Mouse (Mus musculus) midbrain, embryonic 15.5 days (tissue): ENCODE measurements around the gene Tarm1. TPM values are rescaled to one million over a fixed set of nuclear protein-coding genes. Genes with fewer than 3 reads are reported as not detected.

Experiments
- ATAC-seq: fragments of 200-750 bp; cut with Nextera tagmentation; replicated peaks from 2 replicates; pipeline ENCODE4 v1.8.0; 2017; ENCODE audit warnings: moderate TSS enrichment
- H3K27ac ChIP-seq: fragments of 300-500 bp; sonication (generic); 2 replicates; pipeline ENCODE4 v1.5.1; 2015; ENCODE audit warnings: mild to moderate bottlenecking, inconsistent platforms
- H3K27me3 ChIP-seq: fragments of 300-500 bp; sonication (generic); replicated peaks from 2 replicates; pipeline ENCODE4 v1.6.1; 2015; ENCODE audit warnings: inconsistent platforms
- H3K36me3 ChIP-seq: fragments of 300-500 bp; sonication (generic); replicated peaks from 2 replicates; pipeline ENCODE4 v1.6.1; 2015; ENCODE audit warnings: inconsistent platforms
- H3K4me1 ChIP-seq: fragments of 300-500 bp; sonication (generic); 2 replicates; pipeline ENCODE4 v1.6.1; 2015; ENCODE audit warnings: inconsistent platforms
- H3K4me2 ChIP-seq: fragments of 300-500 bp; sonication (generic); 2 replicates; pipeline ENCODE4 v1.6.1; 2015; ENCODE audit warnings: inconsistent platforms, mild to moderate bottlenecking, moderate library complexity
- H3K4me3 ChIP-seq: fragments of 300-500 bp; sonication (generic); 2 replicates; pipeline ENCODE4 v1.5.1; 2015; ENCODE audit warnings: mild to moderate bottlenecking, inconsistent platforms
- H3K9ac ChIP-seq: fragments of 300-500 bp; sonication (generic); 2 replicates; pipeline ENCODE4 v1.6.1; 2015; ENCODE audit warnings: mild to moderate bottlenecking, inconsistent platforms
- H3K9me3 ChIP-seq: fragments of 300-500 bp; sonication (generic); 2 replicates; pipeline ENCODE4 v1.6.1; 2016; ENCODE audit warnings: inconsistent platforms
- WGBS: fragments of 180-500 bp; shearing (Covaris S2); methylation state at CpG from one replicate; pipeline ENCODE4 v1.1.7; 2015; ENCODE audit warnings: mixed read lengths; 5-methylcytosine and 5-hydroxymethylcytosine counted together
- polyA plus RNA-seq: library from polyadenylated mRNA; unstranded; fragments of >200 nt; fragmentation: Nextera tagmentation; extraction: Ambion mirVana; gene quantifications from 2 replicates; pipeline ENCODE4 v1.2.1, GENCODE M21; 2015

The Tarm1 gene
- polyA plus RNA-seq, 1 experiment from 2014 or later, result not detected

DNA sequence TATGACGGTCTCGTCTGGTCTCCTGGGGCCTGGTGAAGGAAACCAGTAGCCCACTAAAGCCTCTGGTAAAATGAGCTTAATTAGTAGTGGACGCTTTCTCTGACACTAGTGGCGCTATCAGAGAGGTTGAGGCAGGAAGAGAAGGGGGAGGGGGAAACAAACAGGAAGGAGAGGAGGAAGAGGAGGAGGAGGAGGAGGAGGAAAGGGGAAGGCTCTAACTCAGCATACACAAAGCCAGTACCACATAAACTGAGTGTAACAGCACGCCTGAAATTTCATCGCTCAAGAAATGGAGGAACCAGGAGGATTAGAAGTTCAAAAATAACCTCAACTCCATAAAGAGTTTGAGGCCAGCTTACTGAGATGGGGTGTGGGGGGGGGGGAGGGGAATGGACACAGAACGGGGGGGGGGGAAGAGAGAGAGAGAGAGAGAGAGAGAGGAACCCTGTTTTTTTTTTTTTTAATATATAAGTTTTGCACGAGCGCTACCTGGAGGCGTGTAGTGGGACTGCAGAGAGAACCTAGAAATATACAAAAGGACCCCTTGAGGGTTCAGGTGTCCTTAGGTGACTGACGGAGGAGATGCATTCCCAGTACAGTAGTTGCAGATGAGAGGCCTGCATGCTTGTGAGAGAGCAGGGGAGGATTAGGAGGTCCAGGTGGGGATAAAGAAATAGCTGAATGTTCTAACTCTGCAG lies 48.8 kb downstream of the Tarm1 start:
- no peak for ATAC-seq
- Histone ChIP-seq H3K9me3 (no peaks in the 10 kb centered on the region), H3K4me3 (no peak overlapping the region), H3K27me3 (no peaks in the 10 kb centered on the region), H3K4me1 (no peaks in the 10 kb centered on the region), H3K36me3 (no peaks in the 10 kb centered on the region), H3K27ac (no peak overlapping the region), H3K9ac (no peak overlapping the region), H3K4me2 (no peak overlapping the region)
- WGBS, result 53% methylated on average over 11 of the region's 11 CpGs

DNA sequence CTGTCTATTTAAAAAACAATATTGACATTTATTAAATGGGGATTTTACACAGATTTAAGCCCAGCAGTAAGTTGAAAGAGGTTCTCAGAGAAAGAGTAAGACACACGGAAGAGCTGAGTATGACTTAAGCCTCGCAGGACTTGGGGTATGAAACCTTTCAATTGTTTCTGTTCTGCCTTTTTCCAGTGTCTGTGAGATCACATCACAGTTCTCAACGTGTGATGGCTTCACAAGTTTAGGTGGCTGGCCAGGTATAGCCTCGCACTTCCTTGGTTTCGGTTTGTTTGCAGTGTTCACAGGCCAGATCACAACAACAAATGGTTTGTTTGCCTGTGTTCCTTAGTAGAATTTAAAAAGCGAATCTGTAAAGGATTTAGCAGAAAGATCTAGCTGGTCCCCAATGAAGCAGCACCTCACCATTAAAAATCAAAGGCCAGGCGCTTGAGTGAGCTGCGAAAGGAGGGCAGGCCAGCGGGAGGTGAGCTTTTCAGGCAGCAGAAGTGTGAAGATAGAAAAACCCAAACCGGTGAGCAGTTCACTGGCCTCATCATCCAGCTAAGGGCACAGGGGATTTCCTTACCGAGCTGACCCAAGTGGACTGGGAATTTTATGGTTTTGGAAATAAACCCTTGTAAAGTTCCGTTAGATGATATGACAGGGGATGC lies 49.5 kb downstream of the Tarm1 start:
- Histone ChIP-seq H3K4me2 (no peak overlapping the region), H3K9me3 (no peaks in the 10 kb centered on the region), H3K36me3 (no peaks in the 10 kb centered on the region), H3K4me1 (no peaks in the 10 kb centered on the region), H3K27ac (no peak overlapping the region), H3K27me3 (no peaks in the 10 kb centered on the region), H3K9ac (no peak overlapping the region), H3K4me3 (no peak overlapping the region)
- 58% methylated on average over 12 of the region's 12 CpGs for WGBS
- ATAC-seq, result no peak

DNA sequence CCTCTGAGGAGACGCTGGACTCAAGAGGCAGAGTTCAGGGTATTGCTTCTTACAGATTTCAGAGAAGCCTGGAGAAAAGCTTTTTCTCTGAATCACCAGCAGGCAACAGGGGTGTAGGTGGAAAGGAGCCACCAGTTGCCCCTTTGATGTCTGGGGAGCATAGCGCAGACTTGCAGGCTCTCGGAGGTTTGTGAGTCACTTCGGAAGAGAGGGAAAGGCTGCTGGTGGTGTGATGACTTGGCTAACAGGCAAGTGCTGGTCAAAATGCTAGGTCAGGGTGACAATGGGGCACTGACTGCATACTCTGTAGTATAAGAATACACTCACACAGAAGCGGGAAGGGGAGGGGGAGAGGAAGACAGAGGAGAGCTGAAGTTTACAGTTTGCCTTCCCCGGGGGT lies 51.3 kb downstream of the Tarm1 start:
- 52% methylated on average over 6 of the region's 6 CpGs for WGBS
- H3K4me2 ChIP-seq, result no peak overlapping the region
- no peak overlapping the region for H3K4me3 ChIP-seq
- H3K9ac ChIP-seq, result no peak overlapping the region
- no peaks in the 10 kb centered on the region for H3K4me1 ChIP-seq
- no peaks in the 10 kb centered on the region for H3K9me3 ChIP-seq
- ATAC-seq, result no peak
- no peaks in the 10 kb centered on the region for H3K36me3 ChIP-seq
- no peaks in the 10 kb centered on the region for H3K27me3 ChIP-seq
- H3K27ac ChIP-seq, result no peak overlapping the region

DNA sequence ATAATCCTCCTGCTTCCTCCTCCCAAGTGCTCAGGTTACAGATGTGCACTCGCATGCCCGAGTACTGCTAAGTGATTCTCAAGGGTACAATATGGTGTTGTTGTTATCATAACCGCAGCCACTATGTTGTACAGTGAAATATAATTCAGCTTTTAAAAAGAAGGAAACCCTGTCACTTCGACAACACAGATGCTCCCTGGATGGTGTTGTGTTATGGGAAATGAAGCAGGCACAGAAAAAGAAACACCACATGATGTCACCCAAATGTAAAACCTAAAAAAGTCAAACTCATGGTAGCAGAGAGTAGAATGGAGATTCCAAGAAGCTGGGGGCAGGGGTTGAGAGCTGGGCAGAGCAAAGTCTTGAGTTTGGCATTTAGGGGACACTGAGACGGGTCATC lies 51.8 kb downstream of the Tarm1 start:
- no peak overlapping the region for H3K9ac ChIP-seq
- 73% methylated on average over 5 of the region's 5 CpGs for WGBS
- no peak overlapping the region for H3K4me2 ChIP-seq
- H3K27ac ChIP-seq, result no peak overlapping the region
- no peak overlapping the region for H3K4me3 ChIP-seq
- no peaks in the 10 kb centered on the region for H3K9me3 ChIP-seq
- H3K27me3 ChIP-seq, result no peaks in the 10 kb centered on the region
- H3K36me3 ChIP-seq, result no peaks in the 10 kb centered on the region
- ATAC-seq, result no peak
- no peaks in the 10 kb centered on the region for H3K4me1 ChIP-seq

DNA sequence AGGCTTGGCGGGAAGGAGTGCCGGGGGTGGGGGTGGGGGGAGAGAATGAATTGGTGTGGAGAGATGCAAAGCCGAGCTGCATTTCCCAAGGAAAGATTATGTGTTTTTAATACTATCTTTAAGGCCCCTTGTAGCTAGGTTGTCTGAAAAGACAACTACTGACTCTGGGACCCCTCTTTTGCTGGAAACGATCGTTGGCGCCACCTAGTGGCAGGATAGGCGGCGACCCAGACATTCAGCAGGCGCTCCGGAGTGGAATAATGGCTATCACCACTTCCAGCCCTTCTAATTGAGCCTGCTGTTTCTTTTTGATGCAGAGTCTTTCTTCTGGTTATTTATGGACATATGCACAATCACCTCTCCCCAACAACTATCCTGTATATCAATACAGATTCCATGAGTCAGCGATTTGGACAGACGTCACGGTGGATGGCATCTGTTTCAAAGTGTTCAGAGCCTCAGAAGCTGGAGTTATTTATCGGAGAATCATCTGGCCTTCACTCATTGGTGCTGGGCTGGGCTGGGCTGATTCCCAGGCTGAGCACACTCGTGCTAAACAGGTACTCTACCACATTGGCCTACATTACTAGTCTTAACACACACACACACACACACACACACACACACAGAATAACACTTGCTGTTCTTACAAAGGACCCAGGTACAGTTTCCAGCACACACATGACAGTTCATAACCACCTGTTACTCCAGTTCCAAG lies 53.5 kb downstream of the Tarm1 start:
- no peak overlapping the region for H3K4me3 ChIP-seq
- H3K4me1 ChIP-seq, result no peaks in the 10 kb centered on the region
- H3K27ac ChIP-seq, result no peak overlapping the region
- no peaks in the 10 kb centered on the region for H3K27me3 ChIP-seq
- no peak overlapping the region for H3K4me2 ChIP-seq
- WGBS, result 22% methylated on average over 15 of the region's 15 CpGs
- H3K9me3 ChIP-seq, result no peaks in the 10 kb centered on the region
- peak; percentile 90 for ATAC-seq
- H3K9ac ChIP-seq, result no peak overlapping the region
- H3K36me3 ChIP-seq, result no peaks in the 10 kb centered on the region

DNA sequence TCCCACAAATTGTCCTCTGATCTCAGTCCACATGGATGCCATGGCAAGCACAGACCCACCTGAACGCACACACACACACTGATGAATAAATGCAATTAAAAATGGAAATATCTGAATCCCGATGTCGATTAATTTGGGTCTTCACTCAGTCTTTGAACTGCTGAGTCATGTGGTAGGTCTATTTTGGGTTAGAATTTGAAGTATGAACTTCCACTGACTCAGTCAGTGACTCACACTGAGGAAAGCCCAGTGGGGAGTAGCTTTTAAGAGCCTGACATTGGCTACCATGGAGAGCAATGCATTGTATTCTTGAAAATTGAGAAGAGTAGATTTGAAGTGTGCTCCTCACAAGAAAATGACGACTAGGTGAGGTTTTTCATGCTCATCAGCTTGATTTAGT lies 55.4 kb downstream of the Tarm1 start:
- H3K4me1 ChIP-seq, result no peaks in the 10 kb centered on the region
- H3K9me3 ChIP-seq, result no peaks in the 10 kb centered on the region
- H3K27ac ChIP-seq, result no peak overlapping the region
- H3K4me3 ChIP-seq, result no peak overlapping the region
- 75% methylated on average over 4 of the region's 4 CpGs for WGBS
- H3K36me3 ChIP-seq, result no peaks in the 10 kb centered on the region
- no peaks in the 10 kb centered on the region for H3K27me3 ChIP-seq
- no peak for ATAC-seq
- no peak overlapping the region for H3K9ac ChIP-seq
- H3K4me2 ChIP-seq, result no peak overlapping the region

DNA sequence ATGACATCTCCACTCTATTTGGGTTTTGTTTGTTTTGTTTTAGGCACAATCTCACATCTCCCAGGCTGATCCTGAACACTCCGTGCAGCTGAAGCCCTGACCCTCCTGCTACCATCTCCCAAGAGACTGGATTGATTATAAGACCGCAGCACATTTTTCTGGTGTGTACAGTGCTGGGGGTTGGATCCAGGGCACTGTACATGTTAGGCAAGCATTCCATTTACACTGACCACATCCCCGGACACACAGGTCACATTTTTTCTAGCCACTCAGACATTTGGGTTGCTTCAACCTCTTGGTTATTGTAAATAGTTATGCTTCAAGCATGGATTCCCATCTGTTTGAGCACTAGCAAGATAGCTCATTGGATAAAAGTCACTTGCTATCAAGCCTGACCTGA lies 55.8 kb downstream of the Tarm1 start:
- Histone ChIP-seq H3K27me3 (no peaks in the 10 kb centered on the region), H3K36me3 (no peaks in the 10 kb centered on the region), H3K4me1 (no peaks in the 10 kb centered on the region), H3K4me2 (no peak overlapping the region), H3K9me3 (no peaks in the 10 kb centered on the region), H3K27ac (no peak overlapping the region), H3K4me3 (no peak overlapping the region), H3K9ac (no peak overlapping the region)
- no peak for ATAC-seq
- WGBS, result 74% methylated on average over 3 of the region's 3 CpGs

DNA sequence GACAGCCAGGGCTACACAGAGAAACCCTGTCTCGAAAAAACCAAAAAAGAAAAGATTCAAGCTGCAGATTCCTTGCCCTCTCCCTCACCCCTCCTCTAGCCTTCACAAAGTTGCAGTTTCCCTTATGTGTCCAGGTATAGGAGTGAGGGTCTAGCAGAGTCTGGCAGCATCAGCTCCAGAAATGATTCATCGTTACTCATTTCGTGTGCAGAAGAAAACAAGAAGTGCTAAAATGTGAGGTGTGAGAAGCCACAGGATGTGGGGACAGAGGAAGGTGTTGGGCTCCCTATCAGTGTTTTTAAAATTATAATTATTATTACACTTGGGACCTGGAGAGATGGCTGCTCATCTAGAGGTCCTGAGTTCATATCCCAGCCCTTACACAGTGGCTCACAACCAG lies 57.7 kb downstream of the Tarm1 start:
- H3K4me1 ChIP-seq, result no peaks in the 10 kb centered on the region
- H3K4me2 ChIP-seq, result no peak overlapping the region
- H3K4me3 ChIP-seq, result no peak overlapping the region
- no peaks in the 10 kb centered on the region for H3K27me3 ChIP-seq
- H3K36me3 ChIP-seq, result no peaks in the 10 kb centered on the region
- H3K9ac ChIP-seq, result no peak overlapping the region
- ATAC-seq, result no peak
- H3K27ac ChIP-seq, result no peak overlapping the region
- WGBS, result 89% methylated on average over 3 of the region's 3 CpGs
- H3K9me3 ChIP-seq, result no peaks in the 10 kb centered on the region

DNA sequence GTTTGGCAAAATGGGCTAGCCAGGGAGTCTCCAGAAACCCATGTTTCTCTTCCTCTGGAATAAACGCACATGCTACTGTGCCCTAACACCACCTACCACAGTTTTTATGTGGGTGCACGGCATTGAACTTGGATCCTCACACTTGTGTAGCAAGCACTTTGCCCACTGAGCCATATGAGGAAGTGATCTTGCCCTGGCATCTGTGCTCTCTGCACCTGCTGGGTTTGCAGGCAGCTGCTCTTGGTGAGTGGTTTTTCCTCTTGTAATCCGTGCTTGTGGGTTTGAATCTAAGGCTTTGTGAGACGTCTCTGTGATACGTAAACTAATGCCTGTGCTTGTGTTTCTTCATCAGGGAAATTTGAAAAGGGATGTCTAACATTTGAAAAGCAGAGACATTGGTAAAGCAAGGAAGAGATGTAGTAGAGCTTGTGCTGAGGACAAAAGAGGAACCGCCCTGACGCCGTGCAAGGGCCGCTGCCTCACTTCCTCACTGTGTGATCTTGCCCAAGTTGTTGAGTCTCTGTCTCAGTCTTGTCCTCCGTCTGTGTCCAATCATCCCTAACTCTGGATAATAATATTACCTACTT lies 59.9 kb downstream of the Tarm1 start:
- ATAC-seq, result no peak
- 83% methylated on average over 10 of the region's 10 CpGs for WGBS

DNA sequence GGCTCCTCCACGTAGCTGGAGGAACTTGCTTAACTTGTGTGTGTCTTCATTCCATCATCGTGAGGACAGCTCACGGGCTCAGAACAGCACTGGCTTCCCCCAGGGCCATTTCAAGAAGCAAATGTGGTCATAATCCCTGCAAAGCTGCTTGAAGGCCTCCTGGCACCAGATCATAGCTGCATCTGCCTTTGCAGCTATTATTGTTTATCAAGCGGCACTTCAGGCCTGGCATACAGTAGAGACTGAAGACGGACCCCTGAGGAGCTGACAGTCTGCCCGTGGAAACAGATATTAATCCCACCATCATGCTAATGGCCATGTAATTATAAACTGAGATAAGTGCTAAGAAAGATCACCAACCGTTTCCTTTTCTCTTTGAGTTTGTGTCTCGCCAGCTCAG lies 61.9 kb downstream of the Tarm1 start:
- no peaks in the 10 kb centered on the region for H3K9me3 ChIP-seq
- ATAC-seq, result no peak
- H3K4me1 ChIP-seq, result no peaks in the 10 kb centered on the region
- no peak overlapping the region for H3K4me2 ChIP-seq
- H3K27ac ChIP-seq, result no peak overlapping the region
- 59% methylated on average over 8 of the region's 8 CpGs for WGBS
- H3K4me3 ChIP-seq, result no peak overlapping the region
- H3K9ac ChIP-seq, result no peak overlapping the region
- no peaks in the 10 kb centered on the region for H3K36me3 ChIP-seq
- H3K27me3 ChIP-seq, result no peaks in the 10 kb centered on the region

More for the DNA sequence above, 59.9 kb downstream of the Tarm1 start:
- no peak overlapping the region for H3K9ac ChIP-seq
- no peak overlapping the region for H3K4me3 ChIP-seq
- H3K4me1 ChIP-seq, result no peaks in the 10 kb centered on the region
- H3K27ac ChIP-seq, result no peak overlapping the region
- no peak overlapping the region for H3K4me2 ChIP-seq
- H3K9me3 ChIP-seq, result no peaks in the 10 kb centered on the region
- no peaks in the 10 kb centered on the region for H3K36me3 ChIP-seq
- no peaks in the 10 kb centered on the region for H3K27me3 ChIP-seq

DNA sequence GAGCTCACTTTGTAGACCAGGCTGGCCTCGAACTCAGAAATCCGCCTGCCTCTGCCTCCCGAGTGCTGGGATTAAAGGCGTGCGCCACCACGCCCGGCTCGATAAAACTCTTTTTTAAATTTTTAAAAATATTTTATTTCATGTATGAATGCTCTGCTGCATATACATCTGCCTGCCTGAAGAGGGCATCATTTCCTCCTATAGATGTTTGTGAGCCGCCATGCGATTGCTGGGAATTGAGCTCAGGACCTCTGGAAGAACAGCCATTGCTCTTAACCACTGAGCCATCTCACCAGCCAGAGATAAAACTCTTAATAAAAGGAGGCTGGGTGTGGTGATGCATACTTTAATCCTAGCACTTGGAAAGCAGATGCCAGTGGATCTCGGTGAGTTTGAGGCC lies 62.4 kb downstream of the Tarm1 start:
- Histone ChIP-seq H3K9ac (no peak overlapping the region), H3K4me3 (no peak overlapping the region), H3K9me3 (no peaks in the 10 kb centered on the region), H3K27ac (no peak overlapping the region), H3K27me3 (no peaks in the 10 kb centered on the region), H3K36me3 (no peaks in the 10 kb centered on the region), H3K4me2 (no peak overlapping the region), H3K4me1 (no peaks in the 10 kb centered on the region)
- WGBS, result 93% methylated on average over 11 of the region's 11 CpGs
- ATAC-seq, result no peak

DNA sequence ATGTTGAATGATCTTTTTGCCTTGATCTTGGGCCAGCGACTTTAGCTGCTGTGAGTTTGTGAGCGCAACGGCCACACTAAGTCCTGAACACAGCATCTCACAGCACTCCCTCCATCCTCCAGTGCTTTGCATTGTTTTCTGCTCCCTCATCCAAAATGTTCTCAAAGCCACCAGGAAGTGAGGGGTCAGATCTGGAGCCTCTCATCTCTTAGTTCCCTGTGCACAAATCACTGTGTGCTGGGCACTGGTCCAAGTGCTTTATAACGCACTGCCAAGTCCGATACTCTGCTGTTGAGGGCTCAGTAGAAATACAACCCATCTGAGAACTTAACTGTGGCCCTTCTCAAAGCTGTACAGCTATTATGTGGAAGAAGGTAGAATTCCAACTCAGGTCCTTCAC lies 64.5 kb downstream of the Tarm1 start:
- Histone ChIP-seq H3K27ac (no peak overlapping the region), H3K36me3 (no peaks in the 10 kb centered on the region)
- 49% methylated on average over 5 of the region's 5 CpGs for WGBS

More for the DNA sequence above, 64.5 kb downstream of the Tarm1 start:
- Histone ChIP-seq H3K9me3 (no peaks in the 10 kb centered on the region), H3K4me1 (no peaks in the 10 kb centered on the region), H3K4me2 (no peak overlapping the region), H3K9ac (no peak overlapping the region), H3K4me3 (no peak overlapping the region), H3K27me3 (no peaks in the 10 kb centered on the region)
- ATAC-seq, result no peak
